Mouse (Mus musculus): Measurements from ENCODE around the gene Rpl3l. TPM values are rescaled to one million over a fixed set of nuclear protein-coding genes. Genes with fewer than 3 reads are reported as not detected.
A peak's percentile ranks its signal among the peaks of the same experiment; 100 is the strongest.

The Rpl3l gene
- polyA plus RNA-seq (2015; fragmentation: Nextera tagmentation; extraction: Ambion mirVana) = 0.36 and 0.38 TPM in 2 replicates

DNA sequence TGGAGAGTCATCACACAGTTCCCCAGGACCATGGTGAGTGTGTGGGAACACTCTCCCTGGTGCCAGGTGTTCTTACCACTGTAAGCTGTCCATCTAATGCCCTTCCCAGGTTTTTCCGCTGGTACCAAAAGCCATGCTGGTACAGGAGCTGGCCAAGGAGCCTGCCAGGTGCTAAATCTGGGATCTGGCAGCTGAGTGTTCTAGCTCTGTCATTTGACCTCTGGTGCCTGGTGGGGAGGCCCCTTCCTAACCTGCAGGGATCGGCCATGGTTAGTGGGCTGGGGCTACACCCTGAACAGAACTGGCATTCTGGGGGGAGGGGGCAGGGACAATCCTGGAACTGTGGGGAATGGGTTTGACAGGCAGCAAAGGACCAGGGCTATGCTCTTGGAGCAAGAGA is at the start of gene Rpl3l:
Gene Rpl3l, plus strand, starts transcription at position 203 of the 400 bp plus-strand sequence.
- H3K36me3 ChIP-seq (ENCODE audit: insufficient read depth, low read length) = 0 out of 2 replicates have a peak, but pooled peaks cover under 1% of the 10 kb centered on the region
- no peak for DNase-seq (ENCODE audit: low spot score)

GRCm38 (mm10) chr17:24686514-24686913 is 41.1 kb upstream of the Rpl3l start:
- Histone ChIP-seq H3K9me3 (replicated peaks; ENCODE audit: low read length) (no peaks in the 10 kb centered on the region), H3K36me3 (ENCODE audit: insufficient read depth, low read length) (0 out of 2 replicates have a peak, but pooled peaks cover 4% of the 10 kb centered on the region), H3K9ac (ENCODE audit: low read depth, low read length) (no peak overlapping the region), H3K27me3 (ENCODE audit: insufficient read depth, low read length) (peaks cover 14% of the 10 kb centered on the region), H3K27ac (no peak overlapping the region), H3K4me3 (replicated peaks; ENCODE audit: low read depth, low read length) (no peak overlapping the region), H3K4me2 (ENCODE audit: low read length) (peak overlapping the region; percentile 1; the same call in 1 of the 2 replicates), H3K4me1 (replicated peaks; ENCODE audit: insufficient read depth, low read length) (peaks cover 15% of the 10 kb centered on the region)
- TF ChIP-seq CTCF (IDR thresholded peaks at IDR 0.05; ENCODE audit: low read depth) = no peak
- WGBS = 40% methylated on average over 16 of the region's 16 CpGs
- ATAC-seq (replicated peaks; ENCODE audit: low FRiP score, low read depth) (no peak), DNase-seq (ENCODE audit: low spot score) (peak; percentile 73)

More for the DNA sequence above, at the start of gene Rpl3l:
- no peak for TF ChIP-seq CTCF (IDR thresholded peaks at IDR 0.05; ENCODE audit: low read depth)
- no peak within 1 kb of the TSS for H3K9ac ChIP-seq (ENCODE audit: low read depth, low read length)
- H3K4me1 ChIP-seq (replicated peaks; ENCODE audit: insufficient read depth, low read length) = no peaks in the 10 kb centered on the region
- WGBS = 49% methylated on average over 2 of the region's 2 CpGs
- ATAC-seq (replicated peaks; ENCODE audit: low FRiP score, low read depth) = no peak
- no peak within 1 kb of the TSS for H3K4me3 ChIP-seq (replicated peaks; ENCODE audit: low read depth, low read length)
- no peaks in the 10 kb centered on the region for H3K27me3 ChIP-seq (ENCODE audit: insufficient read depth, low read length)
- no peaks in the 10 kb centered on the region for H3K9me3 ChIP-seq (replicated peaks; ENCODE audit: low read length)
- no peak within 1 kb of the TSS for H3K4me2 ChIP-seq (ENCODE audit: low read length)
- H3K27ac ChIP-seq = no peak within 1 kb of the TSS

DNA sequence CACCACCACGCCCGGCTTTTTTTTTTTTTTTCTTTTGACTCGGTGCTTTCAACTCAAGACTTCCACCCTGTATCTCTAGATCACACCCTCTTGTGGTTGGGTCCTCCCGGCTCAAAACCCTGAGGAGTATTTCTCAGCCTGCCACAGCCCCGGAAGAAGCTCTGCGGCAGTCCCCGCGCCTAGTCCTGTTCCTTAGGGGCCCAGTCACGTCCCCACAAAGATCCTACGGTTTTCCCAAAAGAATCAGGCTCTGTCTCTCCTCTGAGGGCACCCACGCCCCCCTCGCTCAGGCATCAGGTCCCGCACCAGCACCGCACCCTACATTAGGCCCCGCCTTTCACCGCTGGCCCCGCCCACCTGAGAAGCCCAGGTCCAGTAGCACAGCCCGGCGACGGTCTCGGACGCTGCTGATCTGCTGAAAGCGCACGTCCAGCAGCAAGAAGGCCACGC is 40.4 kb upstream of the Rpl3l start:
- ATAC-seq (replicated peaks; ENCODE audit: low FRiP score, low read depth) = peak; percentile 52
- TF ChIP-seq CTCF (IDR thresholded peaks at IDR 0.05; ENCODE audit: low read depth) = peak; percentile 20; the same call in 1 of the 2 replicates
- no peak for DNase-seq (ENCODE audit: low spot score)
- Histone ChIP-seq H3K9ac (ENCODE audit: low read depth, low read length) (peak overlapping the region; percentile 40), H3K9me3 (replicated peaks; ENCODE audit: low read length) (no peaks in the 10 kb centered on the region), H3K4me2 (ENCODE audit: low read length) (peak overlapping the region; percentile 61), H3K27me3 (ENCODE audit: insufficient read depth, low read length) (peaks cover 14% of the 10 kb centered on the region), H3K4me1 (replicated peaks; ENCODE audit: insufficient read depth, low read length) (peaks cover 15% of the 10 kb centered on the region), H3K36me3 (ENCODE audit: insufficient read depth, low read length) (0 out of 2 replicates have a peak, but pooled peaks cover 2% of the 10 kb centered on the region), H3K27ac (no peak overlapping the region), H3K4me3 (replicated peaks; ENCODE audit: low read depth, low read length) (peak overlapping the region; percentile 32)
- under 1% methylated on average over 24 of the region's 25 CpGs for WGBS

- 21% methylated on average over 23 of the region's 23 CpGs for WGBS
- Histone ChIP-seq H3K4me3 (replicated peaks; ENCODE audit: low read depth, low read length) (peak overlapping the region; percentile 32), H3K27me3 (ENCODE audit: insufficient read depth, low read length) (peaks cover 14% of the 10 kb centered on the region), H3K27ac (no peak overlapping the region), H3K9ac (ENCODE audit: low read depth, low read length) (peak overlapping the region; percentile 40), H3K4me1 (replicated peaks; ENCODE audit: insufficient read depth, low read length) (peaks cover 15% of the 10 kb centered on the region), H3K4me2 (ENCODE audit: low read length) (peak overlapping the region; percentile 61), H3K36me3 (ENCODE audit: insufficient read depth, low read length) (0 out of 2 replicates have a peak, but pooled peaks cover 2% of the 10 kb centered on the region), H3K9me3 (replicated peaks; ENCODE audit: low read length) (no peaks in the 10 kb centered on the region)
- TF ChIP-seq CTCF (IDR thresholded peaks at IDR 0.05; ENCODE audit: low read depth) = no peak
- DNase-seq (ENCODE audit: low spot score) (no peak), ATAC-seq (replicated peaks; ENCODE audit: low FRiP score, low read depth) (no peak)
Observed at GRCm38 (mm10) chr17:24687599-24687998, 40.0 kb upstream of the Rpl3l start.

DNA sequence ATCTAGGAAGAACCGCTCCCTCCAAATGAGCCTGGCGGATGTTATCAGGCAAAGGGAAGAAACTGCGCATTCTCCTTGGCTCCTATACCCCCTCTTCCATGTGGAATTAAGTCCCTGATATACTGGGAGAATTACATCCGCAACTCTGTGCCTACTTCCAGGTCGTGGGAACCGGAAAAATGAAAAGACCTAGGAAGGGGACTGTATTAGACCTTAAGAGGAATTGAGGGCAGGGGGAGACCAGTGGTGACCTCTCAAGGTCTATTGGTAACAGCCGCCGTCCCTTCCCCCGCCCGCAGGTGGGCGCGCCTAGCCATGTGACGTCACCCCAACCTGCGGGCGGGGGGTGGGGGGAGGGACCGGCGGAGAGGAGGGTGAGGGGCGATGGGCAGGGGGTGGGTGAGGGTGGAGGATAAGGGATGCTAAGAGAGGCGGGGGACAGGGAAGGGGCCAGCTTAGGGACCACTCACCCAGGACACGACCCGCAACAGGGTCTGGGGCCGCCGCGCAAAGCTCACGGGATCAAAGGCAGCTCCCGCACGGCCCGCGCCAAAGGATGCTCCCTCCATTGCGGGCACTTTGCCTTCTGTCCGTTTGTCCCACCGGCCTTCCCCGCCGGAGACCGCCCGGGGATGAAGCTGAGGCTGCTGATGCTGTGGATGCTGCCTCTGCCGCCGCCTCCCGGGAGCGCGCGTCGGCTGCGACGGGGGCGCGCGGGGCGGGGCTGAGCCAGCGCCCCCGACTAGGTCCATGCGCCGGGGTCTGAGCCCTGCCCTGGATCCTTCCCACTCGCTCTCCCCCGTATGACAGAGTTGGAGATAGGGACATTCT is 38.2 kb upstream of the Rpl3l start, which contains the start of gene Syngr3:
Gene Syngr3, minus strand, starts transcription at position 705 of the 831 bp plus-strand sequence.
- Histone ChIP-seq H3K4me2 (ENCODE audit: low read length) (peak within 1 kb of the TSS; percentile 89), H3K4me3 (replicated peaks; ENCODE audit: low read depth, low read length) (peak within 1 kb of the TSS; percentile 43), H3K27ac (no peak within 1 kb of the TSS), H3K4me1 (replicated peaks; ENCODE audit: insufficient read depth, low read length) (peaks cover 15% of the 10 kb centered on the region), H3K9ac (ENCODE audit: low read depth, low read length) (peak within 1 kb of the TSS; percentile 49; the same call in 1 of the 2 replicates), H3K27me3 (ENCODE audit: insufficient read depth, low read length) (peaks cover 14% of the 10 kb centered on the region), H3K36me3 (ENCODE audit: insufficient read depth, low read length) (0 out of 2 replicates have a peak, but pooled peaks cover 9% of the 10 kb centered on the region), H3K9me3 (replicated peaks; ENCODE audit: low read length) (no peaks in the 10 kb centered on the region)
- under 1% methylated on average over 54 of the region's 55 CpGs for WGBS
- no peak for TF ChIP-seq CTCF (IDR thresholded peaks at IDR 0.05; ENCODE audit: low read depth)
- ATAC-seq (replicated peaks; ENCODE audit: low FRiP score, low read depth) (no peak), DNase-seq (ENCODE audit: low spot score) (no peak)

DNA sequence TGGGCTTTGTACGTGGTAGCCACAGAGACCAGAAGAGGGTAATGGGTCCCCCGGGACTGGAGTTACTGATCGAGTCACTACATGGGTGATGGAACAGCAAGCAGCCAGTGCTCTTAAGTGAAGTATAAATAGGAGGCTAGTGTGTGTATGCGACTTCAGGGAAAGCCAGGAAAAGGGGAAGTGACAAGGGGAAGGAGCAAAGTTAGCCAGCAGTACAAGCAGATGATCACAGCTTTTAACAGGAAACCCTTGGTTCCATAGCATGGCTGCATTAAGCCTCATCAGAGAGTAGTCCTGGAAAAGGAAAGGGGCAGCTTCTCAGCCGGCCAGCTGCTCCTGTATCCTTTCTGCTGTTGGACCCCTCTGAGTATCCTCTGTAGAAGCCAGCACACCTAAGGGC is 35.2 kb upstream of the Rpl3l start:
- Histone ChIP-seq H3K9me3 (replicated peaks; ENCODE audit: low read length) (no peaks in the 10 kb centered on the region), H3K4me2 (ENCODE audit: low read length) (no peak overlapping the region), H3K36me3 (ENCODE audit: insufficient read depth, low read length) (0 out of 2 replicates have a peak, but pooled peaks cover 9% of the 10 kb centered on the region), H3K4me1 (replicated peaks; ENCODE audit: insufficient read depth, low read length) (peaks cover 27% of the 10 kb centered on the region), H3K9ac (ENCODE audit: low read depth, low read length) (no peak overlapping the region), H3K4me3 (replicated peaks; ENCODE audit: low read depth, low read length) (no peak overlapping the region), H3K27ac (no peak overlapping the region), H3K27me3 (ENCODE audit: insufficient read depth, low read length) (peaks cover 14% of the 10 kb centered on the region)
- TF ChIP-seq CTCF (IDR thresholded peaks at IDR 0.05; ENCODE audit: low read depth) = no peak
- ATAC-seq (replicated peaks; ENCODE audit: low FRiP score, low read depth) (no peak), DNase-seq (ENCODE audit: low spot score) (no peak)
- WGBS = 81% methylated on average over 5 of the region's 5 CpGs
